Mouse (Mus musculus) kidney, embryonic 15.5 days (tissue): ENCODE results near the gene Ky. TPM values are rescaled to one million over a fixed set of nuclear protein-coding genes. Genes with fewer than 3 reads are reported as not detected.

Source experiments
- ATAC-seq: fragments of 200-750 bp; cut with Nextera tagmentation; replicated peaks from 2 replicates; pipeline ENCODE4 v1.8.0; 2017; ENCODE audit warnings: moderate TSS enrichment; ENCODE audit not compliant: low FRiP score
- H3K27ac ChIP-seq: fragments of 300-500 bp; sonication (generic); 2 replicates; pipeline ENCODE4 v1.5.1; 2015; ENCODE audit warnings: mild to moderate bottlenecking, inconsistent platforms
- H3K27me3 ChIP-seq: fragments of 300-500 bp; sonication (generic); 2 replicates; pipeline ENCODE4 v1.6.1; 2015; ENCODE audit warnings: inconsistent platforms
- H3K36me3 ChIP-seq: fragments of 300-500 bp; sonication (generic); 2 replicates; pipeline ENCODE4 v1.6.1; 2015; ENCODE audit warnings: inconsistent platforms
- H3K4me1 ChIP-seq: fragments of 300-500 bp; sonication (generic); 2 replicates; pipeline ENCODE4 v1.6.1; 2015; ENCODE audit warnings: inconsistent platforms
- H3K4me2 ChIP-seq: fragments of 300-500 bp; sonication (generic); 2 replicates; pipeline ENCODE4 v1.6.1; 2015; ENCODE audit warnings: moderate library complexity, mild to moderate bottlenecking, inconsistent platforms
- H3K4me3 ChIP-seq: fragments of 300-500 bp; sonication (generic); replicated peaks from 2 replicates; pipeline ENCODE4 v1.5.1; 2015; ENCODE audit warnings: mild to moderate bottlenecking, inconsistent platforms
- H3K9ac ChIP-seq: fragments of 300-500 bp; sonication (generic); 2 replicates; pipeline ENCODE4 v1.6.1; 2015; ENCODE audit warnings: mild to moderate bottlenecking, inconsistent platforms
- H3K9me3 ChIP-seq: fragments of 300-500 bp; sonication (generic); replicated peaks from 2 replicates; pipeline ENCODE4 v1.6.1; 2016; ENCODE audit warnings: inconsistent platforms
- WGBS: fragments of 180-500 bp; shearing (Covaris S2); methylation state at CpG from one replicate; pipeline ENCODE4 v1.1.7; 2015; ENCODE audit warnings: mixed read lengths; 5-methylcytosine and 5-hydroxymethylcytosine counted together
- polyA plus RNA-seq: library from polyadenylated mRNA; unstranded; fragments of >200 nt; fragmentation: Nextera tagmentation; extraction: Ambion mirVana; gene quantifications from 2 replicates; pipeline ENCODE4 v1.2.1, GENCODE M21; 2015

The Ky gene
- 0.27 and 0.41 TPM in 2 replicates for polyA plus RNA-seq

GRCm38 (mm10) chr9:102505700-102506585 lies at the start of gene Ky:
TSS of gene Ky (plus strand) at chr9:102505750.
- Histone ChIP-seq H3K4me3 (peak within 1 kb of the TSS; percentile 48), H3K4me2 (peak within 1 kb of the TSS; percentile 91), H3K9me3 (no peaks in the 10 kb centered on the region), H3K27me3 (peaks cover 41% of the 10 kb centered on the region), H3K27ac (no peak within 1 kb of the TSS), H3K9ac (0 out of 2 replicates have a peak within 1 kb of the TSS, but pooled peaks have one; percentile 12), H3K36me3 (no peaks in the 10 kb centered on the region), H3K4me1 (peaks cover 10% of the 10 kb centered on the region)
- 1% methylated on average over 63 of the region's 63 CpGs for WGBS
- no peak for ATAC-seq

- ATAC-seq = no peak
- no peak overlapping the region for H3K4me3 ChIP-seq
- H3K9ac ChIP-seq = no peak overlapping the region
- H3K36me3 ChIP-seq = no peaks in the 10 kb centered on the region
- H3K4me2 ChIP-seq = no peak overlapping the region
- no peaks in the 10 kb centered on the region for H3K27me3 ChIP-seq
- WGBS = 80% methylated on average over 10 of the region's 10 CpGs
- no peak overlapping the region for H3K27ac ChIP-seq
- no peaks in the 10 kb centered on the region for H3K4me1 ChIP-seq
- no peaks in the 10 kb centered on the region for H3K9me3 ChIP-seq
Measured at GRCm38 (mm10) chr9:102462251-102462650, 43.3 kb upstream of the Ky start.

- Histone ChIP-seq H3K4me2 (no peak overlapping the region), H3K36me3 (no peaks in the 10 kb centered on the region), H3K27me3 (no peaks in the 10 kb centered on the region), H3K4me1 (no peaks in the 10 kb centered on the region), H3K27ac (no peak overlapping the region), H3K4me3 (no peak overlapping the region), H3K9ac (no peak overlapping the region), H3K9me3 (no peaks in the 10 kb centered on the region)
- no peak for ATAC-seq
- 90% methylated on average over 3 of the region's 3 CpGs for WGBS
Measured at GRCm38 (mm10) chr9:102465044-102465443, 40.5 kb upstream of the Ky start.

- H3K4me1 ChIP-seq = no peaks in the 10 kb centered on the region
- H3K9me3 ChIP-seq = no peaks in the 10 kb centered on the region
- H3K27ac ChIP-seq = no peak overlapping the region
- H3K27me3 ChIP-seq = no peaks in the 10 kb centered on the region
- no peaks in the 10 kb centered on the region for H3K36me3 ChIP-seq
- 66% methylated on average over 5 of the region's 5 CpGs for WGBS
- no peak overlapping the region for H3K4me2 ChIP-seq
- H3K9ac ChIP-seq = no peak overlapping the region
- no peak for ATAC-seq
- no peak overlapping the region for H3K4me3 ChIP-seq
Measured at GRCm38 (mm10) chr9:102465726-102466125, 39.8 kb upstream of the Ky start.

GRCm38 (mm10) chr9:102470076-102470819 lies 35.3 kb upstream of the Ky start:
- WGBS = 78% methylated on average over 2 of the region's 2 CpGs
- no peaks in the 10 kb centered on the region for H3K36me3 ChIP-seq
- no peak overlapping the region for H3K9ac ChIP-seq
- no peak for ATAC-seq
- no peaks in the 10 kb centered on the region for H3K9me3 ChIP-seq
- H3K4me2 ChIP-seq = no peak overlapping the region
- no peak overlapping the region for H3K4me3 ChIP-seq
- H3K4me1 ChIP-seq = no peaks in the 10 kb centered on the region
- H3K27me3 ChIP-seq = no peaks in the 10 kb centered on the region
- H3K27ac ChIP-seq = no peak overlapping the region

- Histone ChIP-seq H3K36me3 (no peaks in the 10 kb centered on the region), H3K9me3 (no peaks in the 10 kb centered on the region)
- WGBS = 86% methylated on average over 6 of the region's 6 CpGs
Measured at GRCm38 (mm10) chr9:102477767-102478450, 27.6 kb upstream of the Ky start.

GRCm38 (mm10) chr9:102478451-102478835 lies 27.1 kb upstream of the Ky start:
- Histone ChIP-seq H3K36me3 (no peaks in the 10 kb centered on the region), H3K27ac (no peak overlapping the region), H3K4me2 (no peak overlapping the region), H3K27me3 (no peaks in the 10 kb centered on the region), H3K4me1 (no peaks in the 10 kb centered on the region), H3K9me3 (no peaks in the 10 kb centered on the region), H3K4me3 (no peak overlapping the region), H3K9ac (no peak overlapping the region)
- no peak for ATAC-seq
- WGBS = 91% methylated on average over 3 of the region's 3 CpGs

More at GRCm38 (mm10) chr9:102477767-102478450, 27.6 kb upstream of the Ky start:
- no peaks in the 10 kb centered on the region for H3K4me1 ChIP-seq
- no peak overlapping the region for H3K9ac ChIP-seq
- no peak overlapping the region for H3K27ac ChIP-seq
- no peak overlapping the region for H3K4me2 ChIP-seq
- ATAC-seq = no peak
- no peaks in the 10 kb centered on the region for H3K27me3 ChIP-seq
- no peak overlapping the region for H3K4me3 ChIP-seq

GRCm38 (mm10) chr9:102479022-102479421 lies 26.5 kb upstream of the Ky start:
- Histone ChIP-seq H3K27me3 (no peaks in the 10 kb centered on the region), H3K36me3 (no peaks in the 10 kb centered on the region), H3K9ac (no peak overlapping the region), H3K4me3 (no peak overlapping the region), H3K4me2 (no peak overlapping the region), H3K4me1 (no peaks in the 10 kb centered on the region), H3K27ac (no peak overlapping the region), H3K9me3 (no peaks in the 10 kb centered on the region)
- no peak for ATAC-seq
- 51% methylated on average over 9 of the region's 9 CpGs for WGBS

- Histone ChIP-seq H3K36me3 (no peaks in the 10 kb centered on the region), H3K4me3 (no peak overlapping the region), H3K4me2 (no peak overlapping the region), H3K27ac (no peak overlapping the region), H3K4me1 (no peaks in the 10 kb centered on the region), H3K9me3 (no peaks in the 10 kb centered on the region), H3K27me3 (no peaks in the 10 kb centered on the region), H3K9ac (no peak overlapping the region)
- no peak for ATAC-seq
- 40% methylated on average over 12 of the region's 12 CpGs for WGBS
Measured at GRCm38 (mm10) chr9:102492031-102492795, 13.3 kb upstream of the Ky start.

- ATAC-seq = no peak
- no peak overlapping the region for H3K4me2 ChIP-seq
- WGBS = 33% methylated on average over 4 of the region's 4 CpGs
Measured at GRCm38 (mm10) chr9:102493044-102493443, 12.5 kb upstream of the Ky start.

GRCm38 (mm10) chr9:102493916-102494315 lies 11.6 kb upstream of the Ky start:
- ATAC-seq = no peak
- Histone ChIP-seq H3K27ac (no peak overlapping the region), H3K9me3 (no peaks in the 10 kb centered on the region), H3K4me3 (no peak overlapping the region), H3K4me1 (no peaks in the 10 kb centered on the region), H3K27me3 (no peaks in the 10 kb centered on the region), H3K9ac (no peak overlapping the region), H3K36me3 (no peaks in the 10 kb centered on the region), H3K4me2 (no peak overlapping the region)
- 93% methylated on average over 2 of the region's 2 CpGs for WGBS

More at GRCm38 (mm10) chr9:102493044-102493443, 12.5 kb upstream of the Ky start:
- H3K4me1 ChIP-seq = no peaks in the 10 kb centered on the region
- H3K27me3 ChIP-seq = no peaks in the 10 kb centered on the region
- no peaks in the 10 kb centered on the region for H3K36me3 ChIP-seq
- H3K9ac ChIP-seq = no peak overlapping the region
- H3K27ac ChIP-seq = no peak overlapping the region
- no peak overlapping the region for H3K4me3 ChIP-seq
- no peaks in the 10 kb centered on the region for H3K9me3 ChIP-seq
